Mouse (Mus musculus): ENCODE data around the gene Elk3. TPM values are rescaled to one million over a fixed set of nuclear protein-coding genes. Genes with fewer than 3 reads are reported as not detected.

The Elk3 gene
- polyA plus RNA-seq, 1 experiment from 2014 or later, result 29.3 TPM

- H3K27ac ChIP-seq (ENCODE audit: low read length), result no peak overlapping the region
- ATAC-seq (replicated peaks; ENCODE audit: extremely low read depth, insufficient read depth, low FRiP score), result no peak
- no peak overlapping the region for H3K9ac ChIP-seq (ENCODE audit: low read length)
- peaks cover 2% of the 10 kb centered on the region; the same call in 1 of the 2 replicates for H3K9me3 ChIP-seq (replicated peaks; ENCODE audit: control insufficient read depth, low read length)
- H3K36me3 ChIP-seq (ENCODE audit: control insufficient read depth, insufficient read depth), result no peaks in the 10 kb centered on the region
- no peaks in the 10 kb centered on the region for H3K4me1 ChIP-seq (ENCODE audit: control insufficient read depth, insufficient read depth, low read length)
- no peak overlapping the region for H3K4me3 ChIP-seq (ENCODE audit: low read length)
- WGBS, result 89% methylated on average over 10 of the region's 10 CpGs
- no peak overlapping the region for H3K4me2 ChIP-seq (ENCODE audit: low read depth, low read length)
- no peaks in the 10 kb centered on the region for H3K27me3 ChIP-seq (ENCODE audit: control insufficient read depth, insufficient read depth, low read length)
Measured at GRCm38 (mm10) chr10:93353545-93354326, 42.8 kb upstream of the Elk3 start.

DNA sequence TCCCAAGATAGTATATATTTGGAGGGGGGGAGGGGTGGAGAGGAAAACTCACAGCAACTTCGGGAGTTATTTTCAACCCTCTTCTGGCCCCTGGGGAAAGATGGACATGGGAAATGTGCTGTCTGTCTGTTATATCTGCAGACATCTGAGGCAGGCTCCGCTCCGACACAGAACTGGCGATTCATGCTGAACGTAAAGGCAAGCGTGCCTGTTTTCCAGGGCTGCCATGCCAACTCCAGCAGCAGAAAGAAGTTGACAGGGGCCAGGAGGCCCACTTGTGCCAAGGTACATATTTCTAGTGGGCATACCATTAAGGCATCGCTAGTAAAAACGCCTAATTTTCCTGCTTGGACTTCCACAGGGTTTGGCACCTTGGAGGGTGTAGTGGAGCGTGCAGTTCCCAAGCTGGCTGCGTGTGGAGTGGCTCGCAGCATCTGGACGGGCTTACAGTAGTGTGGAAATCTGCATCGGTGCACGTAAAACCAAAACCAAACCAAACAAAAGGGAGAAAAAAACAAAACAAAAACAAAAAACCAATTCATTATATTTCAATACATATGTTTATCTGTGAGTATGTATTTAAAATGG lies 37.1 kb upstream of the Elk3 start:
- no peaks in the 10 kb centered on the region for H3K36me3 ChIP-seq (ENCODE audit: control insufficient read depth, insufficient read depth)
- H3K9ac ChIP-seq (ENCODE audit: low read length), result no peak overlapping the region; the same call in 1 of the 2 replicates
- H3K4me3 ChIP-seq (ENCODE audit: low read length), result no peak overlapping the region
- no peaks in the 10 kb centered on the region for H3K27me3 ChIP-seq (ENCODE audit: control insufficient read depth, insufficient read depth, low read length)
- ATAC-seq (replicated peaks; ENCODE audit: extremely low read depth, insufficient read depth, low FRiP score), result 0 out of 2 replicates have a peak, but pooled peaks have one; percentile 49
- H3K4me2 ChIP-seq (ENCODE audit: low read depth, low read length), result peak overlapping the region; percentile 41
- H3K4me1 ChIP-seq (ENCODE audit: control insufficient read depth, insufficient read depth, low read length), result peaks cover 9% of the 10 kb centered on the region
- H3K27ac ChIP-seq (ENCODE audit: low read length), result peak overlapping the region; percentile 4; the same call in 1 of the 2 replicates
- 54% methylated on average over 14 of the region's 14 CpGs for WGBS
- no peaks in the 10 kb centered on the region for H3K9me3 ChIP-seq (replicated peaks; ENCODE audit: control insufficient read depth, low read length)

DNA sequence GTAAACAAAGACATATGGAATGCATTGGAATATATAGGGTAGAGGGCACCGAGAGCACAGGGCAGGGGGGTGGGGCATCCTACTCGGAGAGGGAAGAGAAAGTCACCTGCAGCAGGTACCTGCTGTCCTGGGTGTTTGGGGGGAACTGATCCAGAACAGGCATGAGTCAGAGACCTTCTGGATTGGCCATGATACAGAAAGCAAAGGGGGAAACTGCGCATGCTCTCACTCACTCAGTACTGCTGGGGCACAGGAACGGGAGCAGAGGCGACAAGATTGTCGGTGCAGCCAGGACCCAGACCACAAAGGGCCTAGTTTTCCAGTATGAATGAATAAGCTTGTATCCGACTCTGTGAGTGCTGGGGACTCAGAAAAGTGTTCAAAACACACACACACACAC lies 36.5 kb upstream of the Elk3 start:
- Histone ChIP-seq H3K27me3 (ENCODE audit: control insufficient read depth, insufficient read depth, low read length) (no peaks in the 10 kb centered on the region), H3K9ac (ENCODE audit: low read length) (no peak overlapping the region), H3K4me3 (ENCODE audit: low read length) (no peak overlapping the region), H3K4me1 (ENCODE audit: control insufficient read depth, insufficient read depth, low read length) (peaks cover 9% of the 10 kb centered on the region), H3K27ac (ENCODE audit: low read length) (no peak overlapping the region), H3K9me3 (replicated peaks; ENCODE audit: control insufficient read depth, low read length) (no peaks in the 10 kb centered on the region), H3K36me3 (ENCODE audit: control insufficient read depth, insufficient read depth) (no peaks in the 10 kb centered on the region), H3K4me2 (ENCODE audit: low read depth, low read length) (peak overlapping the region; percentile 41; the same call in 1 of the 2 replicates)
- WGBS, result 53% methylated on average over 7 of the region's 7 CpGs
- peak; percentile 32; the same call in 1 of the 2 replicates for ATAC-seq (replicated peaks; ENCODE audit: extremely low read depth, insufficient read depth, low FRiP score)

- H3K27ac ChIP-seq (ENCODE audit: low read length), result no peak overlapping the region
- ATAC-seq (replicated peaks; ENCODE audit: extremely low read depth, insufficient read depth, low FRiP score), result no peak
- no peaks in the 10 kb centered on the region for H3K36me3 ChIP-seq (ENCODE audit: control insufficient read depth, insufficient read depth)
- no peaks in the 10 kb centered on the region for H3K9me3 ChIP-seq (replicated peaks; ENCODE audit: control insufficient read depth, low read length)
- H3K4me2 ChIP-seq (ENCODE audit: low read depth, low read length), result no peak overlapping the region
- H3K4me1 ChIP-seq (ENCODE audit: control insufficient read depth, insufficient read depth, low read length), result peaks cover 9% of the 10 kb centered on the region
- WGBS, result 70% methylated on average over 9 of the region's 9 CpGs
- H3K27me3 ChIP-seq (ENCODE audit: control insufficient read depth, insufficient read depth, low read length), result no peaks in the 10 kb centered on the region
- H3K9ac ChIP-seq (ENCODE audit: low read length), result no peak overlapping the region
- H3K4me3 ChIP-seq (ENCODE audit: low read length), result no peak overlapping the region
Measured at GRCm38 (mm10) chr10:93346208-93346936, 35.4 kb upstream of the Elk3 start.

- Histone ChIP-seq H3K4me3 (ENCODE audit: low read length) (no peak overlapping the region), H3K4me1 (ENCODE audit: control insufficient read depth, insufficient read depth, low read length) (peaks cover 9% of the 10 kb centered on the region), H3K27ac (ENCODE audit: low read length) (no peak overlapping the region), H3K4me2 (ENCODE audit: low read depth, low read length) (no peak overlapping the region), H3K36me3 (ENCODE audit: control insufficient read depth, insufficient read depth) (no peaks in the 10 kb centered on the region), H3K27me3 (ENCODE audit: control insufficient read depth, insufficient read depth, low read length) (no peaks in the 10 kb centered on the region), H3K9ac (ENCODE audit: low read length) (no peak overlapping the region), H3K9me3 (replicated peaks; ENCODE audit: control insufficient read depth, low read length) (no peaks in the 10 kb centered on the region; the same call in 1 of the 2 replicates)
- no peak for ATAC-seq (replicated peaks; ENCODE audit: extremely low read depth, insufficient read depth, low FRiP score)
- WGBS, result 47% methylated on average over 2 of the region's 2 CpGs
Measured at GRCm38 (mm10) chr10:93345497-93345896, 34.6 kb upstream of the Elk3 start.

DNA sequence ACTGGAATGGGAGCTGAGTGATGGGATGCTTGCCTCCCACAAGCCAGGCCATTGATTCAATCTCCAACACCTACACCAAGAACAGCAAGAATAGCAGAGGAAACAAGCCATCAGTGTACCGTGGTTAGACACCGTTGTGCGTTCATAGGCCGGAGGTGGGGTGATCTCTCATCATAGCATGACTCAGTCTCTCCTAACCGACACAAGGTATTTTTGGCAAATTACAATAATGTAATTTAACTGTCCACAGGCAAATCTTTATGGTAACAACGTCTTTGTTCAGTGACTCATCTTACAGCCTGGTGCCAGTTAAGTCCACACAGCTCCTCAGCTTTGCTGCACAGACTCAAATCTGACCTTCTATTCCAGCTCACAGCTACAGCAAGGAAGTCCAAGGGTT lies 32.5 kb upstream of the Elk3 start:
- Histone ChIP-seq H3K9ac (ENCODE audit: low read length) (no peak overlapping the region), H3K4me2 (ENCODE audit: low read depth, low read length) (no peak overlapping the region), H3K27ac (ENCODE audit: low read length) (no peak overlapping the region), H3K9me3 (replicated peaks; ENCODE audit: control insufficient read depth, low read length) (peaks cover 4% of the 10 kb centered on the region; the same call in 1 of the 2 replicates), H3K27me3 (ENCODE audit: control insufficient read depth, insufficient read depth, low read length) (no peaks in the 10 kb centered on the region), H3K4me3 (ENCODE audit: low read length) (no peak overlapping the region), H3K4me1 (ENCODE audit: control insufficient read depth, insufficient read depth, low read length) (peaks cover 9% of the 10 kb centered on the region), H3K36me3 (ENCODE audit: control insufficient read depth, insufficient read depth) (no peaks in the 10 kb centered on the region)
- 74% methylated on average over 6 of the region's 6 CpGs for WGBS
- no peak for ATAC-seq (replicated peaks; ENCODE audit: extremely low read depth, insufficient read depth, low FRiP score)

- no peaks in the 10 kb centered on the region for H3K27me3 ChIP-seq (ENCODE audit: control insufficient read depth, insufficient read depth, low read length)
- no peak overlapping the region for H3K4me2 ChIP-seq (ENCODE audit: low read depth, low read length)
- H3K4me1 ChIP-seq (ENCODE audit: control insufficient read depth, insufficient read depth, low read length), result peaks cover 7% of the 10 kb centered on the region
- peaks cover 4% of the 10 kb centered on the region; the same call in 1 of the 2 replicates for H3K9me3 ChIP-seq (replicated peaks; ENCODE audit: control insufficient read depth, low read length)
- no peak for ATAC-seq (replicated peaks; ENCODE audit: extremely low read depth, insufficient read depth, low FRiP score)
- H3K27ac ChIP-seq (ENCODE audit: low read length), result no peak overlapping the region
- H3K36me3 ChIP-seq (ENCODE audit: control insufficient read depth, insufficient read depth), result no peaks in the 10 kb centered on the region
- H3K9ac ChIP-seq (ENCODE audit: low read length), result no peak overlapping the region
- 80% methylated on average over 3 of the region's 3 CpGs for WGBS
- no peak overlapping the region for H3K4me3 ChIP-seq (ENCODE audit: low read length)
Measured at GRCm38 (mm10) chr10:93342986-93343385, 32.1 kb upstream of the Elk3 start.

GRCm38 (mm10) chr10:93338526-93338925 lies 27.6 kb upstream of the Elk3 start:
- 51% methylated on average over 5 of the region's 5 CpGs for WGBS

More at GRCm38 (mm10) chr10:93338526-93338925, 27.6 kb upstream of the Elk3 start:
- Histone ChIP-seq H3K4me3 (ENCODE audit: low read length) (no peak overlapping the region), H3K9me3 (replicated peaks; ENCODE audit: control insufficient read depth, low read length) (peaks cover 4% of the 10 kb centered on the region; the same call in 1 of the 2 replicates), H3K4me1 (ENCODE audit: control insufficient read depth, insufficient read depth, low read length) (0 out of 2 replicates have a peak, but pooled peaks cover 6% of the 10 kb centered on the region), H3K4me2 (ENCODE audit: low read depth, low read length) (no peak overlapping the region), H3K9ac (ENCODE audit: low read length) (no peak overlapping the region), H3K27me3 (ENCODE audit: control insufficient read depth, insufficient read depth, low read length) (no peaks in the 10 kb centered on the region), H3K27ac (ENCODE audit: low read length) (no peak overlapping the region), H3K36me3 (ENCODE audit: control insufficient read depth, insufficient read depth) (no peaks in the 10 kb centered on the region)
- no peak for ATAC-seq (replicated peaks; ENCODE audit: extremely low read depth, insufficient read depth, low FRiP score)
